Mouse (Mus musculus) midbrain, embryonic 14.5 days (tissue): ENCODE measurements around the gene Il1f10. TPM values are rescaled to one million over a fixed set of nuclear protein-coding genes. Genes with fewer than 3 reads are reported as not detected.

Experiments
- ATAC-seq: fragments of 200-750 bp; cut with Nextera tagmentation; 2 replicates; pipeline ENCODE4 v1.8.0; 2017; ENCODE audit warnings: moderate number of reproducible peaks, moderate library complexity; ENCODE audit not compliant: low FRiP score, low TSS enrichment
- DNase-seq: peaks from one replicate; pipeline ENCODE4 v3.0.0-alpha.2; 2015
- H3K27ac ChIP-seq: fragments of 300-500 bp; sonication (generic); replicated peaks from 2 replicates; pipeline ENCODE4 v1.5.1; 2014; ENCODE audit warnings: mild to moderate bottlenecking, low read depth, low read length, moderate library complexity
- H3K27me3 ChIP-seq: fragments of 300-500 bp; sonication (generic); 2 replicates; pipeline ENCODE4 v1.6.1; 2014; ENCODE audit warnings: low read length, control low read depth, mixed read lengths; ENCODE audit not compliant: control insufficient read depth, insufficient read depth
- H3K36me3 ChIP-seq: fragments of 300-500 bp; sonication (generic); 2 replicates; pipeline ENCODE4 v1.6.1; 2014; ENCODE audit warnings: low read length, control low read depth; ENCODE audit not compliant: control insufficient read depth, insufficient read depth
- H3K4me1 ChIP-seq: fragments of 300-500 bp; sonication (generic); 2 replicates; pipeline ENCODE4 v1.6.1; 2014; ENCODE audit warnings: mild to moderate bottlenecking, antibody characterized with exemption, low read length, control low read depth; ENCODE audit not compliant: control insufficient read depth, insufficient read depth
- H3K4me2 ChIP-seq: fragments of 300-500 bp; sonication (generic); 2 replicates; pipeline ENCODE4 v1.6.1; 2014; ENCODE audit warnings: mild to moderate bottlenecking, low read length, moderate library complexity
- H3K4me3 ChIP-seq: fragments of 300-500 bp; sonication (generic); replicated peaks from 2 replicates; pipeline ENCODE4 v1.5.1; 2014; ENCODE audit warnings: low read depth, low read length
- H3K9ac ChIP-seq: fragments of 300-500 bp; sonication (generic); replicated peaks from 2 replicates; pipeline ENCODE4 v1.6.1; 2014; ENCODE audit warnings: mild to moderate bottlenecking, low read length, moderate library complexity
- H3K9me3 ChIP-seq: fragments of 300-500 bp; sonication (generic); 2 replicates; pipeline ENCODE4 v1.6.1; 2016; ENCODE audit warnings: low read length, control low read depth, mixed read lengths; ENCODE audit not compliant: control insufficient read depth
- WGBS: fragments of 180-500 bp; shearing (Covaris S2); extraction: QIAGEN DNeasy Blood & Tissue Kit; methylation state at CpG from one replicate; pipeline ENCODE4 v1.1.7; 2014; 5-methylcytosine and 5-hydroxymethylcytosine counted together
- polyA plus RNA-seq: library from polyadenylated mRNA; unstranded; fragments of >200 nt; fragmentation: Nextera tagmentation; extraction: Ambion mirVana; gene quantifications from 2 replicates; pipeline ENCODE4 v1.2.1, GENCODE M21; 2014

Gene Il1f10
- polyA plus RNA-seq: not detected in 2 replicates

DNA sequence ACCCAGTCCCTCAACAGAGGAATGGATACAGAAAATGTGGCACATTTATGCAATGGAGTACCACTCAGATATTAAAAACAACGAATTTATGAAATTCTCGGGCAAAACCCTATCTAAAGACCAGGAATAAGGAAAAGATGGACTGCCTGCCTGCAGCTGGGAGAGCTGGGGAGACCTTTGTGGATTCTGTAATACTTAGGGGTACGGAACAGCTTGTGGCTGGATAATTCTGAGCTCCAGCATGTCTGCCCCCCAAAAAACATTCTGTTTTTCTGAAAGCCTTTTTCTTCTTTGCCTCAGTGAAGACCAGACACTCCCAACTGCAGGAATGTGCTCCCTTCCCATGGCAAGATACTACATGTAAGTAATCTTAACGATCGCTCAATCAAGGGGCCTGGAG, at the start of gene Il1f10:
Il1f10 (plus strand) TSS at position 301 of the 400 bp plus-strand sequence.
- H3K27me3 ChIP-seq: no peaks in the 10 kb centered on the region
- no peak within 1 kb of the TSS for H3K4me2 ChIP-seq
- no peaks in the 10 kb centered on the region for H3K4me1 ChIP-seq
- H3K9me3 ChIP-seq: no peaks in the 10 kb centered on the region
- no peak within 1 kb of the TSS for H3K9ac ChIP-seq
- no peaks in the 10 kb centered on the region for H3K36me3 ChIP-seq
- DNase-seq (no peak), ATAC-seq (no peak)
- WGBS: 86% methylated on average over 5 of the region's 5 CpGs
- no peak within 1 kb of the TSS for H3K4me3 ChIP-seq
- no peak within 1 kb of the TSS for H3K27ac ChIP-seq

GRCm38 (mm10) chr2:24267503-24267902, 23.5 kb upstream of the Il1f10 start:
- no peaks in the 10 kb centered on the region for H3K4me1 ChIP-seq
- no peaks in the 10 kb centered on the region for H3K36me3 ChIP-seq
- DNase-seq: no peak
- no peak overlapping the region for H3K4me3 ChIP-seq
- H3K9me3 ChIP-seq: no peaks in the 10 kb centered on the region
- H3K27me3 ChIP-seq: no peaks in the 10 kb centered on the region
- no peak overlapping the region for H3K9ac ChIP-seq
- 71% methylated on average over 1 of the region's 1 CpGs for WGBS
- no peak overlapping the region for H3K27ac ChIP-seq
- ATAC-seq: no peak
- H3K4me2 ChIP-seq: no peak overlapping the region

DNA sequence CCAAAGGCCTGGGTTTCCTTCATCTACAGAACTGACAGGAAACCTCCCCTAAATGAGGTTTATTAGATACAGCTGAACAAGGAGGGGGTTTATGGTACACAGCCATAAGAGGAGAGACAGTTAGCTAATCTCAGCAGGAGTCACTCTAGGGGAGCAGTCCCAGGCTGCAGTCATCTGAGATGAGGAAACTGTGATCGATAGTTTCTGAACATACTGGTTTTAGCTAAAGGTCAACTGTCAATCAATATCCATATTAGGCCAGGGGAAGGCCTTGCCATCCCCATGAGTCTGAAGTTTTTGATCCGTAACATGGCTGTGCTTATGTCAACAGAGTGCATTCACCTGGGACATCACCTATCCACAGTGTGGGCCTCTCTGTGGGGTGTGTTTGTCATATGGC, 17.4 kb upstream of the Il1f10 start:
- ATAC-seq: no peak
- WGBS: 83% methylated on average over 2 of the region's 2 CpGs

DNA sequence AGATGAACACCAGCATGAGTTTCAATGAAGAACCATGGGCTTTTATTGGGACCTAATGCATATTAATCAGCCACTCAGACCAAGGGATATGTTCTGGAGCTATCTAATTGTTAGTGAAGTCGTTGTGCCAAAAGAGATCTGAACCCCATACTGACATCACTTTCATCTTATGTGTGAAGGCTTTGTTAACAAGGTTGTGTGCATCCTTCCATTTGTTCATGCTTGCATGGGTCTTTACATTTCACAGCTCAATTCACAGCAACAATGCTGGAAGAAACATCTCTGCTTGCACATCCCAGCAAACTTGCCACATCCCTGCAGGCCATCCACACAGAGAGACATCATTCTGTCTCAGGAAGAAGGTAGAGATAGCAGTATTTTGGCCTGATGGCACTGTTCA, 15.8 kb upstream of the Il1f10 start:
- no peak overlapping the region for H3K4me3 ChIP-seq
- 13% methylated on average over 1 of the region's 1 CpGs for WGBS

More for the DNA sequence above, 17.4 kb upstream of the Il1f10 start:
- no peaks in the 10 kb centered on the region for H3K4me1 ChIP-seq
- no peak overlapping the region for H3K4me2 ChIP-seq
- no peaks in the 10 kb centered on the region for H3K27me3 ChIP-seq
- no peak overlapping the region for H3K4me3 ChIP-seq
- H3K9ac ChIP-seq: no peak overlapping the region
- DNase-seq: no peak
- no peaks in the 10 kb centered on the region for H3K36me3 ChIP-seq
- H3K27ac ChIP-seq: no peak overlapping the region
- H3K9me3 ChIP-seq: no peaks in the 10 kb centered on the region

GRCm38 (mm10) chr2:24276654-24277053, 14.3 kb upstream of the Il1f10 start, which contains the start of gene Il1f5:
TSS of gene Il1f5 (plus strand) at chr2:24276954.
- Histone ChIP-seq H3K9me3 (no peaks in the 10 kb centered on the region), H3K9ac (no peak within 1 kb of the TSS), H3K4me3 (no peak within 1 kb of the TSS), H3K27ac (no peak within 1 kb of the TSS), H3K4me2 (no peak within 1 kb of the TSS), H3K4me1 (no peaks in the 10 kb centered on the region), H3K27me3 (no peaks in the 10 kb centered on the region), H3K36me3 (no peaks in the 10 kb centered on the region)
- DNase-seq: no peak
- no peak for ATAC-seq

More for the DNA sequence above, 15.8 kb upstream of the Il1f10 start:
- no peak overlapping the region for H3K9ac ChIP-seq
- no peaks in the 10 kb centered on the region for H3K27me3 ChIP-seq
- H3K9me3 ChIP-seq: no peaks in the 10 kb centered on the region
- DNase-seq (no peak), ATAC-seq (no peak)
- no peaks in the 10 kb centered on the region for H3K36me3 ChIP-seq
- no peak overlapping the region for H3K4me2 ChIP-seq
- no peak overlapping the region for H3K27ac ChIP-seq
- H3K4me1 ChIP-seq: no peaks in the 10 kb centered on the region

- no peaks in the 10 kb centered on the region for H3K4me1 ChIP-seq
- DNase-seq (no peak), ATAC-seq (no peak)
- H3K4me3 ChIP-seq: no peak overlapping the region
- no peak overlapping the region for H3K9ac ChIP-seq
- H3K27me3 ChIP-seq: no peaks in the 10 kb centered on the region
- no peak overlapping the region for H3K27ac ChIP-seq
- H3K36me3 ChIP-seq: no peaks in the 10 kb centered on the region
- H3K9me3 ChIP-seq: no peaks in the 10 kb centered on the region
- 74% methylated on average over 1 of the region's 1 CpGs for WGBS
- H3K4me2 ChIP-seq: no peak overlapping the region
These were observed 3.6 kb downstream of the Il1f10 start for GRCm38 (mm10) chr2:24294616-24295015.

GRCm38 (mm10) chr2:24296837-24297236, 5.8 kb downstream of the Il1f10 start:
- H3K4me3 ChIP-seq: no peak overlapping the region
- no peak for ATAC-seq
- no peak overlapping the region for H3K4me2 ChIP-seq
- no peaks in the 10 kb centered on the region for H3K9me3 ChIP-seq
- no peaks in the 10 kb centered on the region for H3K4me1 ChIP-seq
- H3K9ac ChIP-seq: no peak overlapping the region
- H3K36me3 ChIP-seq: no peaks in the 10 kb centered on the region
- H3K27ac ChIP-seq: no peak overlapping the region
- 14% methylated on average over 3 of the region's 3 CpGs for WGBS
- H3K27me3 ChIP-seq: no peaks in the 10 kb centered on the region
- peak; percentile 91 for DNase-seq

DNA sequence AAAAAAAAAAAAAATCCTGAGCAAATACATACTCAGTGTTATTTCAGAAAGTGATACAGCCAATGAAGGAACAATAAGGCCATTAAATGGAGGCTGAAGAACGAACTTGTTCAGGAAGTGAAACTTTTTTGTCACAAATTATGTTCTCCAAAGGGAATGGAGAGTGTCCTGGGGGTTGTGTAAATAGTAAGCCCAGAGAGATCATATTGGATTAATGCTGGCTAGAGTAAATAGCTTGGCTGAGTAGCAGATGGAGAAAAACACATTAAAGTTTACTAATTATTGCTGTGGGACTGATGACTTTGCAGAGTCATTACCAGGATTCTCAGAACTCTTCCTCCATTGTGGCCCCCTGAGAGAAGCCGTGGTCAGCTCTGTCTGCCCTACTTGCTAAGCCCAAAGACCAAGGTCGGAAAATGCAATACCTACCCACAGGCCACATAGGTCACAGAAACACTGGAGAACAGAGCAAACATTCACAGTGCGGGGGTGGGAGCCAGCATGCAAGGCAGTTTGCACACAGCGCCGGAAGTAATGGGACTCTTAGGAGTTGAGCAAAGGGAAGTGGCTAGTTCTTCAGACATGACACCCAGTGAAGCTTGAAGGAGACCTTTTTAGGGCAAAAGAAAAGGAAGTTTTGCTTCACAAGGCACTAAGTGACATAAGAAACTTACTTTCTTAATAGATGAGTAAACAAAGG, 20.5 kb downstream of the Il1f10 start:
- Histone ChIP-seq H3K4me3 (no peak overlapping the region), H3K9ac (no peak overlapping the region), H3K4me1 (no peaks in the 10 kb centered on the region), H3K9me3 (no peaks in the 10 kb centered on the region), H3K27me3 (no peaks in the 10 kb centered on the region), H3K27ac (no peak overlapping the region), H3K4me2 (no peak overlapping the region), H3K36me3 (no peaks in the 10 kb centered on the region)
- WGBS: 84% methylated on average over 6 of the region's 6 CpGs
- ATAC-seq (no peak), DNase-seq (no peak)

DNA sequence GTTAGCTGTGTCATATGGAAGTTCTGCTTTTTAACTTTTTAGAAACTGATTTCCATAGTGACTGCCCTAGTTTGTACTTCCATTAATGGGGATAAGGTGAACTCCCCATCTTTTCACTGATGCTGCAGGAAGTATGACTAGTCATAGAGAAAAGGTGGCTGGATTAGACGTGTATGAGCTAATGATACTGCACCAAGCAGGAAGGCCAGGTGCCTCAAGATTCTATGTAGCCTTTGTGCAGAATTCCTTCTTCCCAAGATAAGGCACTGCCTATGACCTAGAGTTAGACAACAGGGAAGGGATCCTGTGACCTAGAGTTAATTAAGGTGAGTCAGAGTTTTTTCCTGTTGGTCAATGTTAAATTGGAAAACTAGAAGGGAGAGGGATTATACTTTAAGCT, 25.9 kb downstream of the Il1f10 start:
- Histone ChIP-seq H3K4me1 (no peaks in the 10 kb centered on the region), H3K27me3 (no peaks in the 10 kb centered on the region), H3K9me3 (no peaks in the 10 kb centered on the region), H3K4me2 (no peak overlapping the region), H3K27ac (no peak overlapping the region), H3K36me3 (no peaks in the 10 kb centered on the region), H3K4me3 (no peak overlapping the region), H3K9ac (no peak overlapping the region)
- ATAC-seq (no peak), DNase-seq (no peak)
- WGBS: 81% methylated on average over 1 of the region's 1 CpGs
